Mouse (Mus musculus): ENCODE measurements around the gene Zfp462. TPM values are rescaled to one million over a fixed set of nuclear protein-coding genes. Genes with fewer than 3 reads are reported as not detected.

Zfp462 gene
- polyA plus RNA-seq, 1 experiment from 2014 or later, result 3.8 TPM

GRCm38 (mm10) chr4:54966161-54966806 lies 21.4 kb downstream of the Zfp462 start:
- Histone ChIP-seq H3K4me3 (ENCODE audit: low read depth, low read length) (no peak overlapping the region), H3K9ac (no peak overlapping the region), H3K27me3 (ENCODE audit: insufficient read depth, low read length) (no peaks in the 10 kb centered on the region), H3K27ac (ENCODE audit: low read depth) (peak overlapping the region; percentile 56; the same call in 1 of the 2 replicates), H3K9me3 (ENCODE audit: low read depth, low read length) (no peaks in the 10 kb centered on the region), H3K4me1 (ENCODE audit: insufficient read depth) (peaks cover 31% of the 10 kb centered on the region), H3K36me3 (ENCODE audit: insufficient read depth) (no peaks in the 10 kb centered on the region), H3K4me2 (peak overlapping the region; percentile 31)
- peak; percentile 78 for DNase-seq
- peak; percentile 75 for ATAC-seq (ENCODE audit: insufficient read depth)
- WGBS, result 41% methylated on average over 17 of the region's 17 CpGs
- TF ChIP-seq CTCF (IDR thresholded peaks at IDR 0.05; ENCODE audit: low read depth), result no peak

GRCm38 (mm10) chr4:54967166-54967565 lies 22.3 kb downstream of the Zfp462 start:
- TF ChIP-seq CTCF (IDR thresholded peaks at IDR 0.05; ENCODE audit: low read depth), result no peak
- H3K4me3 ChIP-seq (ENCODE audit: low read depth, low read length), result no peak overlapping the region
- H3K4me2 ChIP-seq, result no peak overlapping the region
- no peak for ATAC-seq (ENCODE audit: insufficient read depth)
- no peaks in the 10 kb centered on the region for H3K27me3 ChIP-seq (ENCODE audit: insufficient read depth, low read length)
- no peaks in the 10 kb centered on the region for H3K9me3 ChIP-seq (ENCODE audit: low read depth, low read length)
- DNase-seq, result no peak
- no peaks in the 10 kb centered on the region for H3K36me3 ChIP-seq (ENCODE audit: insufficient read depth)
- H3K27ac ChIP-seq (ENCODE audit: low read depth), result no peak overlapping the region
- H3K4me1 ChIP-seq (ENCODE audit: insufficient read depth), result peaks cover 31% of the 10 kb centered on the region
- no peak overlapping the region for H3K9ac ChIP-seq
- WGBS, result 68% methylated on average over 4 of the region's 4 CpGs

GRCm38 (mm10) chr4:54967721-54968120 lies 22.9 kb downstream of the Zfp462 start:
- no peak overlapping the region for H3K4me2 ChIP-seq
- no peaks in the 10 kb centered on the region for H3K27me3 ChIP-seq (ENCODE audit: insufficient read depth, low read length)
- H3K27ac ChIP-seq (ENCODE audit: low read depth), result no peak overlapping the region
- ATAC-seq (ENCODE audit: insufficient read depth) (no peak), DNase-seq (peak; percentile 61)
- H3K36me3 ChIP-seq (ENCODE audit: insufficient read depth), result no peaks in the 10 kb centered on the region
- no peak overlapping the region for H3K9ac ChIP-seq
- H3K4me3 ChIP-seq (ENCODE audit: low read depth, low read length), result no peak overlapping the region
- H3K9me3 ChIP-seq (ENCODE audit: low read depth, low read length), result no peaks in the 10 kb centered on the region
- 45% methylated on average over 5 of the region's 5 CpGs for WGBS
- H3K4me1 ChIP-seq (ENCODE audit: insufficient read depth), result peaks cover 31% of the 10 kb centered on the region
- TF ChIP-seq CTCF (IDR thresholded peaks at IDR 0.05; ENCODE audit: low read depth), result no peak

GRCm38 (mm10) chr4:54969671-54970295 lies 24.9 kb downstream of the Zfp462 start:
- Histone ChIP-seq H3K9me3 (ENCODE audit: low read depth, low read length) (no peaks in the 10 kb centered on the region), H3K9ac (no peak overlapping the region), H3K4me3 (ENCODE audit: low read depth, low read length) (no peak overlapping the region), H3K4me2 (no peak overlapping the region), H3K27ac (ENCODE audit: low read depth) (peak overlapping the region; percentile 13; the same call in 1 of the 2 replicates), H3K4me1 (ENCODE audit: insufficient read depth) (peaks cover 30% of the 10 kb centered on the region), H3K36me3 (ENCODE audit: insufficient read depth) (no peaks in the 10 kb centered on the region), H3K27me3 (ENCODE audit: insufficient read depth, low read length) (no peaks in the 10 kb centered on the region)
- DNase-seq, result peak; percentile 26
- WGBS, result 74% methylated on average over 12 of the region's 12 CpGs
- no peak for TF ChIP-seq CTCF (IDR thresholded peaks at IDR 0.05; ENCODE audit: low read depth)
- ATAC-seq (ENCODE audit: insufficient read depth), result no peak

- WGBS, result 86% methylated on average over 3 of the region's 3 CpGs
- no peak overlapping the region for H3K4me2 ChIP-seq
- DNase-seq, result no peak
- H3K36me3 ChIP-seq (ENCODE audit: insufficient read depth), result no peaks in the 10 kb centered on the region
- no peaks in the 10 kb centered on the region for H3K9me3 ChIP-seq (ENCODE audit: low read depth, low read length)
- no peak overlapping the region for H3K9ac ChIP-seq
- H3K4me1 ChIP-seq (ENCODE audit: insufficient read depth), result peaks cover 15% of the 10 kb centered on the region
- H3K27ac ChIP-seq (ENCODE audit: low read depth), result no peak overlapping the region
- H3K27me3 ChIP-seq (ENCODE audit: insufficient read depth, low read length), result no peaks in the 10 kb centered on the region
- ATAC-seq (ENCODE audit: insufficient read depth), result no peak
- no peak for TF ChIP-seq CTCF (IDR thresholded peaks at IDR 0.05; ENCODE audit: low read depth)
- H3K4me3 ChIP-seq (ENCODE audit: low read depth, low read length), result no peak overlapping the region
Observed at GRCm38 (mm10) chr4:54971386-54971785, 26.5 kb downstream of the Zfp462 start.

GRCm38 (mm10) chr4:54972096-54972495 lies 27.2 kb downstream of the Zfp462 start:
- no peak for TF ChIP-seq CTCF (IDR thresholded peaks at IDR 0.05; ENCODE audit: low read depth)
- Histone ChIP-seq H3K4me1 (ENCODE audit: insufficient read depth) (peaks cover 8% of the 10 kb centered on the region; the same call in 1 of the 2 replicates), H3K36me3 (ENCODE audit: insufficient read depth) (no peaks in the 10 kb centered on the region), H3K9ac (no peak overlapping the region), H3K27me3 (ENCODE audit: insufficient read depth, low read length) (no peaks in the 10 kb centered on the region), H3K4me2 (no peak overlapping the region), H3K9me3 (ENCODE audit: low read depth, low read length) (no peaks in the 10 kb centered on the region), H3K4me3 (ENCODE audit: low read depth, low read length) (no peak overlapping the region), H3K27ac (ENCODE audit: low read depth) (no peak overlapping the region)
- WGBS, result 77% methylated on average over 4 of the region's 4 CpGs
- no peak for DNase-seq
- no peak for ATAC-seq (ENCODE audit: insufficient read depth)

GRCm38 (mm10) chr4:54972827-54973560 lies 28.1 kb downstream of the Zfp462 start:
- DNase-seq (no peak), ATAC-seq (ENCODE audit: insufficient read depth) (no peak)
- TF ChIP-seq CTCF (IDR thresholded peaks at IDR 0.05; ENCODE audit: low read depth), result no peak
- 60% methylated on average over 8 of the region's 8 CpGs for WGBS
- H3K4me2 ChIP-seq, result no peak overlapping the region
- H3K36me3 ChIP-seq (ENCODE audit: insufficient read depth), result no peaks in the 10 kb centered on the region
- H3K27me3 ChIP-seq (ENCODE audit: insufficient read depth, low read length), result no peaks in the 10 kb centered on the region
- H3K9ac ChIP-seq, result no peak overlapping the region
- no peak overlapping the region for H3K4me3 ChIP-seq (ENCODE audit: low read depth, low read length)
- no peak overlapping the region for H3K27ac ChIP-seq (ENCODE audit: low read depth)
- H3K9me3 ChIP-seq (ENCODE audit: low read depth, low read length), result no peaks in the 10 kb centered on the region
- 0 out of 2 replicates have a peak, but pooled peaks cover 2% of the 10 kb centered on the region for H3K4me1 ChIP-seq (ENCODE audit: insufficient read depth)
